Mouse (Mus musculus): ENCODE results near the gene Mmp14. TPM values are rescaled to one million over a fixed set of nuclear protein-coding genes. Genes with fewer than 3 reads are reported as not detected.
A peak's percentile ranks its signal among the peaks of the same experiment; 100 is the strongest.

The Mmp14 gene
- polyA plus RNA-seq, 1 experiment from 2014 or later, result 127 TPM

GRCm38 (mm10) chr14:54397872-54398527, 33.4 kb upstream of the Mmp14 start:
- Histone ChIP-seq H3K27ac (ENCODE audit: poor library complexity, severe bottlenecking) (no peak overlapping the region), H3K4me3 (no peak overlapping the region), H3K4me1 (replicated peaks) (no peaks in the 10 kb centered on the region), H3K9ac (no peak overlapping the region), H3K4me2 (no peak overlapping the region), H3K9me3 (replicated peaks) (no peaks in the 10 kb centered on the region), H3K27me3 (replicated peaks) (no peaks in the 10 kb centered on the region), H3K36me3 (no peaks in the 10 kb centered on the region)
- no peak for ATAC-seq (ENCODE audit: insufficient number of reproducible peaks, low FRiP score)
- 74% methylated on average over 7 of the region's 7 CpGs for whole genome bisulfite sequencing

GRCm38 (mm10) chr14:54398528-54398916, 32.9 kb upstream of the Mmp14 start:
- Histone ChIP-seq H3K9ac (no peak overlapping the region), H3K27ac (ENCODE audit: poor library complexity, severe bottlenecking) (no peak overlapping the region), H3K4me3 (no peak overlapping the region), H3K9me3 (replicated peaks) (no peaks in the 10 kb centered on the region), H3K36me3 (no peaks in the 10 kb centered on the region), H3K27me3 (replicated peaks) (no peaks in the 10 kb centered on the region), H3K4me1 (replicated peaks) (no peaks in the 10 kb centered on the region), H3K4me2 (no peak overlapping the region)
- 70% methylated on average over 7 of the region's 7 CpGs for WGBS
- no peak for ATAC-seq (ENCODE audit: insufficient number of reproducible peaks, low FRiP score)

GRCm38 (mm10) chr14:54398921-54399382, 32.5 kb upstream of the Mmp14 start:
- H3K4me3 ChIP-seq, result no peak overlapping the region
- H3K9ac ChIP-seq, result no peak overlapping the region
- 59% methylated on average over 8 of the region's 8 CpGs for WGBS
- no peak overlapping the region for H3K27ac ChIP-seq (ENCODE audit: poor library complexity, severe bottlenecking)
- no peak overlapping the region for H3K4me2 ChIP-seq
- H3K27me3 ChIP-seq (replicated peaks), result no peaks in the 10 kb centered on the region
- no peaks in the 10 kb centered on the region for H3K4me1 ChIP-seq (replicated peaks)
- no peak for ATAC-seq (ENCODE audit: insufficient number of reproducible peaks, low FRiP score)
- H3K36me3 ChIP-seq, result 0 out of 2 replicates have a peak, but pooled peaks cover under 1% of the 10 kb centered on the region
- H3K9me3 ChIP-seq (replicated peaks), result no peaks in the 10 kb centered on the region

DNA sequence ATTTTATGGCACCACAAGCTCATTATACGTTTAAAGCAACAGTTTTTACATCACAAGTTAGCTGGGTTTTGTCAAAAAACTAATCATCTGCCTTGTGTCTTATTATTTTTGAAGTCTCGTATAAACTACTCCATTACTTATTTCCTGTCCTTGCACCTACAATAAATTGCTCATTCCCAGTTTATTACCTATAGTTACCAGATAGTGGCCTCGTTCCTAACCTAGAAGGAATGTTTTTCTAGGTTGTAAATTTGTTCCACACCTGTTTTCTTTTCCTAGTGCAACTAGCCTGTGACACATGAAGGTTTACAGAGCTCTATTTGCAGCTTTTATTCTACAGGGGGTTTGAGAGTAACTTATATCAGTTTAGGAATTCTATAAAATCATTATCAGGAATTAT, 29.7 kb upstream of the Mmp14 start:
- no peaks in the 10 kb centered on the region for H3K4me1 ChIP-seq (replicated peaks)

DNA sequence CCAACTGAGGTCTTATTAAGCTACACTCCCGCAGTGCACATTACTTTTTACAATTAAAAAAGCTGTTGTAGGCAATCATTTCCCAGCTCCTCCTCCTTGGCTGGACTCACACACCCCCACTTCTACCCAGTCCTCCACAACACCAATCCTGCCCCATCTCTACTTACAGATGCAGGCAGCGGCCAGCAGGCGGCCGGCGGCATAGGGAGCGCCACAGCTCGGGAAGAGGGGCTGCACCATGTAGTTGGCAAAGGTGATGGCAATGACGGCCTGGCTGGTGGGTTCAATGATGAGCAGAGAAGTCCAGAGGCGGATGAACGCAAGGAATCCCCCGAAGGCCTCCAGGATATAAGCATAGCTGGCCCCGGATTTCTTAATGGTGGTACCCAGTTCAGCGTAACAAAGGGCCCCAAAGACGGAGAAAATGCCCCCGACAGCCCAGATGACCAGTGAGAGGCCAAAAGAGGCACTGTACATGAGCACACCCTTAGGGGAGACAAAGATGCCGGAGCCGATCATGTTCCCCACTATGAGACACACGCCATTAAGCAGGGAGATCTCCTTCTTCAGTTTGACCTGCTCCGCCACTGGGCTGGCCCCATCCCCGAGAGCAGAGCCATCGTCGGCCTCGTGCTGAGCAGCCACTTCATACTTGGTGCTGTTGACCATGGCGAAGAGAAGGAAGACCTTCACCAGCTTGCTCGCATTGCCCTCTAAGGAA, 22.9 kb upstream of the Mmp14 start:
- Histone ChIP-seq H3K9me3 (replicated peaks) (no peaks in the 10 kb centered on the region), H3K27me3 (replicated peaks) (no peaks in the 10 kb centered on the region), H3K4me1 (replicated peaks) (peaks cover 28% of the 10 kb centered on the region), H3K27ac (ENCODE audit: poor library complexity, severe bottlenecking) (no peak overlapping the region), H3K4me2 (peak overlapping the region; percentile 20), H3K9ac (no peak overlapping the region), H3K36me3 (0 out of 2 replicates have a peak, but pooled peaks cover 4% of the 10 kb centered on the region), H3K4me3 (no peak overlapping the region)
- ATAC-seq (ENCODE audit: insufficient number of reproducible peaks, low FRiP score), result no peak
- 85% methylated on average over 25 of the region's 25 CpGs for WGBS

More for the DNA sequence above, 29.7 kb upstream of the Mmp14 start:
- WGBS, result 67% methylated on average over 3 of the region's 3 CpGs
- Histone ChIP-seq H3K9me3 (replicated peaks) (no peaks in the 10 kb centered on the region), H3K36me3 (0 out of 2 replicates have a peak, but pooled peaks cover 4% of the 10 kb centered on the region), H3K4me2 (no peak overlapping the region), H3K27me3 (replicated peaks) (no peaks in the 10 kb centered on the region), H3K4me3 (no peak overlapping the region), H3K9ac (no peak overlapping the region), H3K27ac (ENCODE audit: poor library complexity, severe bottlenecking) (no peak overlapping the region)
- ATAC-seq (ENCODE audit: insufficient number of reproducible peaks, low FRiP score), result no peak

- Histone ChIP-seq H3K36me3 (0 out of 2 replicates have a peak, but pooled peaks cover 1% of the 10 kb centered on the region), H3K27ac (ENCODE audit: poor library complexity, severe bottlenecking) (no peak overlapping the region), H3K9me3 (replicated peaks) (no peaks in the 10 kb centered on the region), H3K4me3 (no peak overlapping the region), H3K4me1 (replicated peaks) (peaks cover 35% of the 10 kb centered on the region), H3K27me3 (replicated peaks) (no peaks in the 10 kb centered on the region), H3K4me2 (peak overlapping the region; percentile 20; the same call in 1 of the 2 replicates), H3K9ac (no peak overlapping the region)
- 73% methylated on average over 7 of the region's 7 CpGs for WGBS
- ATAC-seq (ENCODE audit: insufficient number of reproducible peaks, low FRiP score), result no peak
These were observed 22.3 kb upstream of the Mmp14 start for GRCm38 (mm10) chr14:54409057-54409645.

DNA sequence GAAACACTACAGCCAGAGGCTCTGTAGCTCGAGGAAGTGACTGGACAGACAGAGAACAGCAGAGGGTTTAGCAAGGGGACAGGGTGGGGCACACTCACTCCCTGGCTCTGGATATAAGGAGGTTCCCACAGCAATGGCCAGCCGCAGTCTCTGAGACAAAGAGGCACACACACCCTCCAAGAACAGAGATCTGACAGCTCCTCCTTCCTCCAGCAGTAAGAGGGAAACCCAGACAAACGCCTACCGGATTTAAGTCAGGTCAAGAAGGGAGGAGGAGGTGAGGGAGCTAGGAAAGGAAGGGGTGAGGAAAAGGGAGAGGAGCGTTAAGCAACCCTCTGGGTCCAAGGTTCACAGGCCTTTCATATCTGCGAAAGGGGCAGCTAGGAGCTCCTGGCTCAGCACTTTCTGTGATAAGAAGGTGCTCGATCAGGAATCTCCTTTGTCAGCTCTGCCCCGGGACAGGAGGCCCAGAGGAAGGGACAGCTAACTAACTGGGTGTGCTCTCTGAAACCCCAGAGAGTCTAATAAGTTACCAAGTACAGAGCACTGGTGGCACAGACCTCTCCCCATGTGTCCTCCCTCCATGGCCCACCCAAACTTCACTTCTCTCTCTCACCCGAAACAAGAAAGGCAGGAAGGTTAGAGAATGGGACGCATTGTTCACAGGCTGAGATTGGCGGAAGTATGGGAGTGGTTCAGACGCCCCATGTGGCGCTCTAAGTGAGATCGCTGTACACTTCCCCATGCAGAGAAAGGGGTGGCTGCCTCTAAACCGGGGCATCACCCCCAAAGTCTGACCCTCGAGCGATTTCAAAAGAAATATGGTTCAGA, 21.2 kb upstream of the Mmp14 start:
- 0 out of 2 replicates have a peak overlapping the region, but pooled peaks have one; percentile 0 for H3K4me3 ChIP-seq

GRCm38 (mm10) chr14:54412000-54412576, 19.3 kb upstream of the Mmp14 start:
- Histone ChIP-seq H3K4me3 (no peak overlapping the region), H3K9ac (no peak overlapping the region), H3K36me3 (no peaks in the 10 kb centered on the region), H3K4me2 (no peak overlapping the region), H3K9me3 (replicated peaks) (no peaks in the 10 kb centered on the region), H3K4me1 (replicated peaks) (peaks cover 46% of the 10 kb centered on the region), H3K27me3 (replicated peaks) (no peaks in the 10 kb centered on the region), H3K27ac (ENCODE audit: poor library complexity, severe bottlenecking) (no peak overlapping the region)
- 54% methylated on average over 9 of the region's 9 CpGs for WGBS
- no peak for ATAC-seq (ENCODE audit: insufficient number of reproducible peaks, low FRiP score)

More for the DNA sequence above, 21.2 kb upstream of the Mmp14 start:
- Histone ChIP-seq H3K27ac (ENCODE audit: poor library complexity, severe bottlenecking) (peak overlapping the region; percentile 14), H3K9me3 (replicated peaks) (no peaks in the 10 kb centered on the region), H3K27me3 (replicated peaks) (no peaks in the 10 kb centered on the region), H3K9ac (0 out of 2 replicates have a peak overlapping the region, but pooled peaks have one; percentile 17), H3K4me1 (replicated peaks) (peaks cover 38% of the 10 kb centered on the region), H3K36me3 (no peaks in the 10 kb centered on the region), H3K4me2 (peak overlapping the region; percentile 43)
- peak; percentile 37; the same call in 1 of the 2 replicates for ATAC-seq (ENCODE audit: insufficient number of reproducible peaks, low FRiP score)
- 31% methylated on average over 17 of the region's 17 CpGs for WGBS

DNA sequence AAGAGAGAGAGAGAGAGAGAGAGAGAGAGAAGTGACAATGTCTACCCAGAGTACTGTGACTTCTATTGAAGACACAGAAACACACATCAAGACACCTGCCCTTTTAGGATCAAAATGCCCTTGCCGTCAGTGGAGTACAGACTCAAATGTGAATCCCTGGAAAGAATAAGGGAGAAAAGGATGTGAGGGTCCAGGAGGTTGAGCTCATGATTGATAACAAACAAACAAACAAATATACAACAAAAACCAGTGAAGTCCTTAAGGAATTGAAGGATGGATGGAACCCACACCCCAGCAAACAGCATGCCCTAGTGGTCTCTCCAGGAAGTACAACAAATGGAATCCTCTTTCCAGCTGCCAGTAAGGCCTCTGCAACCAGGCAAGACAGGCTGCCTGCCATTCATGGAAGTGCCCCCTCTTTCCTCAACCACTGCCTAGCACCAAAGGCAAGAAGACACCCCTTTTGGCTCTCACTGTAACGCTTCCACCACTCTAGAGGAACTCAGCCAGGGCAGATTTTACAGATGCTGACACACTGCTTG, 18.7 kb upstream of the Mmp14 start:
- no peaks in the 10 kb centered on the region for H3K9me3 ChIP-seq (replicated peaks)
- no peak for ATAC-seq (ENCODE audit: insufficient number of reproducible peaks, low FRiP score)
- H3K27me3 ChIP-seq (replicated peaks), result no peaks in the 10 kb centered on the region
- WGBS, result 41% methylated on average over 2 of the region's 2 CpGs
- peaks cover 52% of the 10 kb centered on the region for H3K4me1 ChIP-seq (replicated peaks)
- H3K27ac ChIP-seq (ENCODE audit: poor library complexity, severe bottlenecking), result no peak overlapping the region
- H3K36me3 ChIP-seq, result no peaks in the 10 kb centered on the region
- H3K4me3 ChIP-seq, result no peak overlapping the region
- no peak overlapping the region for H3K9ac ChIP-seq
- H3K4me2 ChIP-seq, result no peak overlapping the region

All from heart, embryonic 12.5 days (tissue).